Mouse (Mus musculus): ENCODE measurements around the gene Slc30a6. TPM values are rescaled to one million over a fixed set of nuclear protein-coding genes. Genes with fewer than 3 reads are reported as not detected.

The Slc30a6 gene
- polyA plus RNA-seq, 2 experiments: 38.8 to 41.1 TPM

GRCm38 (mm10) chr17:74406487-74406886 is 11.1 kb downstream of the Slc30a6 start:
- ATAC-seq (ENCODE audit: low FRiP score, low read depth) (no peak), DNase-seq (ENCODE audit: low spot score) (no peak)
- TF ChIP-seq POLR2A (IDR thresholded peaks at IDR 0.05; ENCODE audit: borderline replicate concordance, extremely low read depth, insufficient read depth, insufficient read length): no peak
- no peak overlapping the region for H3K4me3 ChIP-seq (replicated peaks; ENCODE audit: low read length)
- H3K27ac ChIP-seq (replicated peaks; ENCODE audit: low read depth, low read length): no peak overlapping the region
- no peak overlapping the region for H3K4me2 ChIP-seq (replicated peaks; ENCODE audit: low read depth, low read length, severe bottlenecking)
- H3K27me3 ChIP-seq (ENCODE audit: control insufficient read depth, insufficient read depth, low read length): no peaks in the 10 kb centered on the region
- no peaks in the 10 kb centered on the region for H3K9me3 ChIP-seq (ENCODE audit: control insufficient read depth, low read length)
- H3K4me1 ChIP-seq (ENCODE audit: control insufficient read depth, insufficient read depth, low read length): no peaks in the 10 kb centered on the region
- WGBS: 92% methylated on average over 8 of the region's 8 CpGs
- H3K9ac ChIP-seq (ENCODE audit: low read depth, low read length, severe bottlenecking): no peak overlapping the region
- peaks cover 70% of the 10 kb centered on the region for H3K36me3 ChIP-seq (ENCODE audit: control insufficient read depth, insufficient read depth, low read length)

GRCm38 (mm10) chr17:74409722-74410121 is 14.3 kb downstream of the Slc30a6 start:
- Histone ChIP-seq H3K4me3 (replicated peaks; ENCODE audit: low read length) (no peak overlapping the region), H3K4me1 (ENCODE audit: control insufficient read depth, insufficient read depth, low read length) (no peaks in the 10 kb centered on the region), H3K36me3 (ENCODE audit: control insufficient read depth, insufficient read depth, low read length) (peaks cover 69% of the 10 kb centered on the region), H3K9ac (ENCODE audit: low read depth, low read length, severe bottlenecking) (no peak overlapping the region), H3K27me3 (ENCODE audit: control insufficient read depth, insufficient read depth, low read length) (no peaks in the 10 kb centered on the region), H3K9me3 (ENCODE audit: control insufficient read depth, low read length) (no peaks in the 10 kb centered on the region), H3K27ac (replicated peaks; ENCODE audit: low read depth, low read length) (no peak overlapping the region), H3K4me2 (replicated peaks; ENCODE audit: low read depth, low read length, severe bottlenecking) (no peak overlapping the region)
- ATAC-seq (ENCODE audit: low FRiP score, low read depth): no peak
- TF ChIP-seq POLR2A (IDR thresholded peaks at IDR 0.05; ENCODE audit: borderline replicate concordance, extremely low read depth, insufficient read depth, insufficient read length): no peak
- DNase-seq (ENCODE audit: low spot score): no peak
- WGBS: 68% methylated on average over 4 of the region's 4 CpGs

- no peaks in the 10 kb centered on the region for H3K4me1 ChIP-seq (ENCODE audit: control insufficient read depth, insufficient read depth, low read length)
- ATAC-seq (ENCODE audit: low FRiP score, low read depth): no peak
- H3K36me3 ChIP-seq (ENCODE audit: control insufficient read depth, insufficient read depth, low read length): peaks cover 73% of the 10 kb centered on the region
- no peaks in the 10 kb centered on the region for H3K27me3 ChIP-seq (ENCODE audit: control insufficient read depth, insufficient read depth, low read length)
- H3K9me3 ChIP-seq (ENCODE audit: control insufficient read depth, low read length): no peaks in the 10 kb centered on the region
- no peak overlapping the region for H3K4me2 ChIP-seq (replicated peaks; ENCODE audit: low read depth, low read length, severe bottlenecking)
- 89% methylated on average over 8 of the region's 8 CpGs for WGBS
- TF ChIP-seq POLR2A (IDR thresholded peaks at IDR 0.05; ENCODE audit: borderline replicate concordance, extremely low read depth, insufficient read depth, insufficient read length): no peak
- no peak overlapping the region for H3K9ac ChIP-seq (ENCODE audit: low read depth, low read length, severe bottlenecking)
- DNase-seq (ENCODE audit: low spot score): no peak
- no peak overlapping the region for H3K4me3 ChIP-seq (replicated peaks; ENCODE audit: low read length)
- no peak overlapping the region for H3K27ac ChIP-seq (replicated peaks; ENCODE audit: low read depth, low read length)
Measured at GRCm38 (mm10) chr17:74413324-74413723, 17.9 kb downstream of the Slc30a6 start.

- H3K27ac ChIP-seq (replicated peaks; ENCODE audit: low read depth, low read length): no peak overlapping the region
- H3K4me1 ChIP-seq (ENCODE audit: control insufficient read depth, insufficient read depth, low read length): no peaks in the 10 kb centered on the region
- TF ChIP-seq POLR2A (IDR thresholded peaks at IDR 0.05; ENCODE audit: borderline replicate concordance, extremely low read depth, insufficient read depth, insufficient read length): no peak
- no peaks in the 10 kb centered on the region for H3K27me3 ChIP-seq (ENCODE audit: control insufficient read depth, insufficient read depth, low read length)
- H3K4me3 ChIP-seq (replicated peaks; ENCODE audit: low read length): no peak overlapping the region
- DNase-seq (ENCODE audit: low spot score) (no peak), ATAC-seq (ENCODE audit: low FRiP score, low read depth) (no peak)
- no peak overlapping the region for H3K9ac ChIP-seq (ENCODE audit: low read depth, low read length, severe bottlenecking)
- no peaks in the 10 kb centered on the region for H3K9me3 ChIP-seq (ENCODE audit: control insufficient read depth, low read length)
- WGBS: 89% methylated on average over 1 of the region's 1 CpGs
- no peak overlapping the region for H3K4me2 ChIP-seq (replicated peaks; ENCODE audit: low read depth, low read length, severe bottlenecking)
- H3K36me3 ChIP-seq (ENCODE audit: control insufficient read depth, insufficient read depth, low read length): peaks cover 77% of the 10 kb centered on the region
Measured at GRCm38 (mm10) chr17:74414671-74415070, 19.3 kb downstream of the Slc30a6 start.

GRCm38 (mm10) chr17:74416841-74417360 is 21.5 kb downstream of the Slc30a6 start:
- ATAC-seq (ENCODE audit: low FRiP score, low read depth): no peak
- Histone ChIP-seq H3K27me3 (ENCODE audit: control insufficient read depth, insufficient read depth, low read length) (no peaks in the 10 kb centered on the region), H3K4me3 (replicated peaks; ENCODE audit: low read length) (no peak overlapping the region), H3K36me3 (ENCODE audit: control insufficient read depth, insufficient read depth, low read length) (peaks cover 74% of the 10 kb centered on the region), H3K27ac (replicated peaks; ENCODE audit: low read depth, low read length) (no peak overlapping the region), H3K9ac (ENCODE audit: low read depth, low read length, severe bottlenecking) (no peak overlapping the region), H3K4me1 (ENCODE audit: control insufficient read depth, insufficient read depth, low read length) (no peaks in the 10 kb centered on the region), H3K4me2 (replicated peaks; ENCODE audit: low read depth, low read length, severe bottlenecking) (no peak overlapping the region), H3K9me3 (ENCODE audit: control insufficient read depth, low read length) (no peaks in the 10 kb centered on the region)
- no peak for DNase-seq (ENCODE audit: low spot score)
- TF ChIP-seq POLR2A (IDR thresholded peaks at IDR 0.05; ENCODE audit: borderline replicate concordance, extremely low read depth, insufficient read depth, insufficient read length): no peak
- WGBS: 90% methylated on average over 8 of the region's 8 CpGs

GRCm38 (mm10) chr17:74418171-74418570 is 22.8 kb downstream of the Slc30a6 start:
- no peak for DNase-seq (ENCODE audit: low spot score)
- no peak for TF ChIP-seq POLR2A (IDR thresholded peaks at IDR 0.05; ENCODE audit: borderline replicate concordance, extremely low read depth, insufficient read depth, insufficient read length)
- WGBS: 47% methylated on average over 4 of the region's 4 CpGs
- no peak overlapping the region for H3K9ac ChIP-seq (ENCODE audit: low read depth, low read length, severe bottlenecking)
- no peaks in the 10 kb centered on the region for H3K27me3 ChIP-seq (ENCODE audit: control insufficient read depth, insufficient read depth, low read length)
- H3K4me3 ChIP-seq (replicated peaks; ENCODE audit: low read length): no peak overlapping the region
- H3K36me3 ChIP-seq (ENCODE audit: control insufficient read depth, insufficient read depth, low read length): peaks cover 69% of the 10 kb centered on the region
- H3K27ac ChIP-seq (replicated peaks; ENCODE audit: low read depth, low read length): no peak overlapping the region
- H3K4me1 ChIP-seq (ENCODE audit: control insufficient read depth, insufficient read depth, low read length): no peaks in the 10 kb centered on the region
- H3K4me2 ChIP-seq (replicated peaks; ENCODE audit: low read depth, low read length, severe bottlenecking): no peak overlapping the region
- ATAC-seq (ENCODE audit: low FRiP score, low read depth): no peak
- H3K9me3 ChIP-seq (ENCODE audit: control insufficient read depth, low read length): no peaks in the 10 kb centered on the region
